Mouse (Mus musculus): ENCODE data around the gene Xk.
"Not testable (repeated sequence)": the region's sequence is repeated elsewhere in the genome, so short reads cannot be mapped to it uniquely, and the experiment has no call there.

The Xk gene

GRCm38 (mm10) chrX:9302791-9303190, 30.2 kb downstream of the Xk start:
- ChIA-PET CTCF (no interaction called here), POLR2A (no interaction called here)

GRCm38 (mm10) chrX:9303455-9303854, 30.9 kb downstream of the Xk start:
- ChIA-PET CTCF (no interaction called here), POLR2A (interaction anchor here in 1 of 4 experiments (0.6 kb wide), 1 partner anchor 186 kb away, joined by 4 read pairs; no protein-coding TSS in a partner anchor)

GRCm38 (mm10) chrX:9316457-9316856, 43.9 kb downstream of the Xk start:
- CTCF ChIA-PET, POLR2A ChIA-PET: not testable (repeated sequence)

- POLR2A ChIA-PET, CTCF ChIA-PET: not testable (repeated sequence)
Observed at GRCm38 (mm10) chrX:9327954-9328353, 55.4 kb downstream of the Xk start.

GRCm38 (mm10) chrX:9332366-9332962, 59.9 kb downstream of the Xk start:
- CTCF ChIA-PET: interaction anchor here in 1 of 4 experiments (0.5 to 0.6 kb wide), 2 partner anchors 41 to 188 kb away, joined by 3 to 9 read pairs; no protein-coding TSS in a partner anchor
- POLR2A ChIA-PET: not testable (repeated sequence)

- CTCF ChIA-PET: interaction anchor here in 1 of 4 experiments (0.5 kb wide), 1 partner anchor 40 kb away, joined by 9 read pairs; no protein-coding TSS in a partner anchor
- POLR2A ChIA-PET: not testable (repeated sequence)
Observed at GRCm38 (mm10) chrX:9333035-9333434, 60.5 kb downstream of the Xk start.

- ChIA-PET POLR2A (interaction anchor here in 2 of 4 experiments (0.6 to 1.5 kb wide), 2 partner anchors 183 to 335 kb away, joined by 3 to 5 read pairs; no protein-coding TSS in a partner anchor), CTCF (interaction anchor here in 1 of 4 experiments (1.4 kb wide), 1 partner anchor 412 kb away, joined by 3 read pairs; no protein-coding TSS in a partner anchor)
Observed at GRCm38 (mm10) chrX:9334996-9335395, 62.4 kb downstream of the Xk start.

- POLR2A ChIA-PET, CTCF ChIA-PET: not testable (repeated sequence)
Observed at GRCm38 (mm10) chrX:9350327-9350726, 77.8 kb downstream of the Xk start, which contains the start of gene H2al1k. TSS of gene H2al1k (plus strand) at chrX:9350627.
